In the genomic region with DNA sequence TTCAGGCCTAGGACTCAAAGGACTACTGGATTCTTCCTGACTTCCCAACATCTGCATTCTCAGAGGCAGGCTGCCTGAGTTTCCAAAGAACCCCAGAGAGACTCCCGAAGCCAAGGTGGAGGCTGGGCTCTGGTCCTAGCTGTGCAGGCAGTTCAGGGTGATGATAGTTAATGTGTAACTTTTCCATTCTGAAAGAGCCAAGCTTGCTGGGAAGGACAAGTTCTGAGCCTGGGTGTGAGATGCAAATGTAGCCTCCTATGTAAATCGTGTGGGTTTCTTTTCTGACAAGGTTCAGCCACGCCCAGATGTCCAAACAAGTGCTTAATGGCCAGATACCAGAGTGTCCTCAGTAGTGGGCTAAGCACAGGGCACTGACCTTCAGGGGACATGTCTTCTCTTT, we compare ENCODE assay signal across 11 mouse cellular contexts. TPM values are rescaled to one million over a fixed set of nuclear protein-coding genes. Genes with fewer than 3 reads are reported as not detected.
DNase-seq lines count a peak whose midpoint lies in the region; ATAC-seq and TF ChIP-seq lines count a peak whose summit lies in the region.
"Had no signal": no experiment of that assay in that cellular context is flagged by ENCODE, and none has a peak within 500 bp of the region (broad histone marks: within the 10 kb centered on the region; RNA-seq: fewer than 3 reads in every experiment).

No protein-coding gene starts in this region.

- intact Hi-C loops in heart, postnatal 25 days (cut with DNase I), result no loop called here

- no peaks in the 10 kb centered on the region for H3K27me3 ChIP-seq in heart, embryonic 14.5 days (ENCODE audit: control insufficient read depth, insufficient read depth, low read length)
- no peaks in the 10 kb centered on the region for H3K27me3 ChIP-seq in E14TG2a.4 (ENCODE audit: insufficient read depth, low read length)
- no peaks in the 10 kb centered on the region for H3K27me3 ChIP-seq in intestine, postnatal 0 days (replicated peaks; ENCODE audit: control insufficient read depth, insufficient read depth, low read length)
- H3K27me3 ChIP-seq in liver, embryonic 15.5 days, result peaks cover 5% of the 10 kb centered on the region
- H3K27me3 ChIP-seq in forebrain, embryonic 11.5 days (ENCODE audit: control insufficient read depth, insufficient read depth, low read length), result no peaks in the 10 kb centered on the region

- no peak overlapping the region for H3K4me3 ChIP-seq in heart, embryonic 14.5 days (ENCODE audit: control insufficient read depth in 1 of 2, insufficient read depth in 1 of 2, low read depth in 1 of 2, low read length in 2 of 2)
- peak overlapping the region; percentile 39 for H3K4me3 ChIP-seq in E14TG2a.4 (replicated peaks; ENCODE audit: low read length)
- H3K4me3 ChIP-seq in intestine, postnatal 0 days (ENCODE audit: low read depth, low read length), result no peak overlapping the region
- no peak overlapping the region for H3K4me3 ChIP-seq in liver, embryonic 15.5 days (replicated peaks)
- no peak overlapping the region for H3K4me3 ChIP-seq in forebrain, embryonic 11.5 days (ENCODE audit: low read depth, low read length)

- H3K4me2 ChIP-seq in heart, embryonic 14.5 days (ENCODE audit: low read length), result no peak overlapping the region
- H3K4me2 ChIP-seq in intestine, postnatal 0 days (replicated peaks; ENCODE audit: low read depth), result no peak overlapping the region
- no peak overlapping the region for H3K4me2 ChIP-seq in liver, embryonic 15.5 days
- H3K4me2 ChIP-seq in forebrain, embryonic 11.5 days (ENCODE audit: low read depth, low read length, severe bottlenecking), result no peak overlapping the region

- H3K9ac ChIP-seq in heart, embryonic 14.5 days (ENCODE audit: low read length), result 0 out of 2 replicates have a peak overlapping the region, but pooled peaks have one; percentile 53
- no peak overlapping the region for H3K9ac ChIP-seq in intestine, postnatal 0 days (ENCODE audit: low read depth, low read length)
- H3K9ac ChIP-seq in liver, embryonic 15.5 days, result no peak overlapping the region
- no peak overlapping the region for H3K9ac ChIP-seq in forebrain, embryonic 11.5 days (ENCODE audit: low read length)

- no peaks in the 10 kb centered on the region for H3K36me3 ChIP-seq in heart, embryonic 14.5 days (ENCODE audit: control insufficient read depth, insufficient read depth, low read length)
- H3K36me3 ChIP-seq in E14TG2a.4 (ENCODE audit: insufficient read depth, low read length), result no peaks in the 10 kb centered on the region
- H3K36me3 ChIP-seq in intestine, postnatal 0 days (ENCODE audit: control insufficient read depth, insufficient read depth), result no peaks in the 10 kb centered on the region
- H3K36me3 ChIP-seq in liver, embryonic 15.5 days (replicated peaks), result no peaks in the 10 kb centered on the region
- H3K36me3 ChIP-seq in forebrain, embryonic 11.5 days (ENCODE audit: control insufficient read depth, insufficient read depth, low read length), result no peaks in the 10 kb centered on the region
- H3K36me3 ChIP-seq: G1E had no signal

- no peak for ATAC-seq in heart, embryonic 14.5 days (ENCODE audit: insufficient number of reproducible peaks, insufficient read depth, low FRiP score, low read depth)
- peak; percentile 49 for ATAC-seq in intestine, postnatal 0 days
- peak; percentile 30 for ATAC-seq in liver, embryonic 15.5 days (ENCODE audit: insufficient read depth)
- ATAC-seq in forebrain, embryonic 11.5 days (replicated peaks; ENCODE audit: low FRiP score), result no peak
- no peak for ATAC-seq in erythroid progenitor cell, adult 5-6 weeks (replicated peaks; ENCODE audit: low FRiP score, poor library complexity, severe bottlenecking)
- ATAC-seq: forebrain, embryonic 14.5 days had no signal

- WGBS in heart, embryonic 14.5 days, result 36% methylated on average over 3 of the region's 3 CpGs
- 30% methylated on average over 3 of the region's 3 CpGs for WGBS in intestine, postnatal 0 days
- 49% methylated on average over 3 of the region's 3 CpGs for WGBS in liver, embryonic 15.5 days (ENCODE audit: insufficient replicate concordance)
- WGBS in forebrain, embryonic 11.5 days, result 69% methylated on average over 3 of the region's 3 CpGs

- peaks cover 27 to 38% of the 10 kb centered on the region in 2 experiments for H3K4me1 ChIP-seq in heart, embryonic 14.5 days (ENCODE audit: control insufficient read depth in 2 of 2, insufficient read depth in 2 of 2, low read length in 2 of 2)
- peaks cover 99% of the 10 kb centered on the region for H3K4me1 ChIP-seq in E14TG2a.4 (replicated peaks; ENCODE audit: low read depth, low read length)
- H3K4me1 ChIP-seq in intestine, postnatal 0 days (replicated peaks; ENCODE audit: control insufficient read depth, insufficient read depth, low read length), result peaks cover 13% of the 10 kb centered on the region
- H3K4me1 ChIP-seq in liver, embryonic 15.5 days (replicated peaks), result peaks cover 59% of the 10 kb centered on the region
- peaks cover 16% of the 10 kb centered on the region for H3K4me1 ChIP-seq in forebrain, embryonic 11.5 days (replicated peaks; ENCODE audit: control insufficient read depth, insufficient read depth, low read length)

- H3K9me3 ChIP-seq in heart, embryonic 14.5 days (ENCODE audit: control insufficient read depth, low read length), result no peaks in the 10 kb centered on the region
- H3K9me3 ChIP-seq in E14TG2a.4 (ENCODE audit: low read length), result no peaks in the 10 kb centered on the region
- H3K9me3 ChIP-seq in intestine, postnatal 0 days (ENCODE audit: control insufficient read depth), result no peaks in the 10 kb centered on the region
- no peaks in the 10 kb centered on the region for H3K9me3 ChIP-seq in liver, embryonic 15.5 days (replicated peaks)
- no peaks in the 10 kb centered on the region for H3K9me3 ChIP-seq in forebrain, embryonic 11.5 days (ENCODE audit: control insufficient read depth, low read length)
- H3K9me3 ChIP-seq: G1E had no signal

- TF ChIP-seq CTCF in E14TG2a.4 (conservative IDR thresholded peaks at IDR 0.05; ENCODE audit: low read length), result no peak
- no peak for TF ChIP-seq CTCF in intestine, postnatal 0 days (IDR thresholded peaks at IDR 0.05; ENCODE audit: low read depth)

- peak overlapping the region; percentile 12 to 43; a peak in 3 of 4 replicates for H3K27ac ChIP-seq in heart, embryonic 14.5 days (replicated peaks in 1 of 2; ENCODE audit: control insufficient read depth in 1 of 2, insufficient read depth in 1 of 2, low read depth in 2 of 2, low read length in 2 of 2)
- peak overlapping the region; percentile 68; the same call in 1 of the 2 replicates for H3K27ac ChIP-seq in intestine, postnatal 0 days (ENCODE audit: low read depth, low read length)
- H3K27ac ChIP-seq in liver, embryonic 15.5 days (replicated peaks), result peak overlapping the region; percentile 75
- H3K27ac ChIP-seq in forebrain, embryonic 11.5 days (ENCODE audit: low read depth, low read length), result no peak overlapping the region

- DNase-seq in heart, postnatal 25 days (ENCODE audit: low spot score), result no peak
- no peak for DNase-seq in urinary bladder, adult 18-20 months (ENCODE audit: low spot score in 2 of 2)
- no peak for DNase-seq in forebrain, embryonic 11.5 days (ENCODE audit: low spot score)
- DNase-seq: layer of hippocampus, adult 9-11 months had no signal

RNA-seq across cellular contexts. Expression of a gene that starts 28.5 kb away (rescaled TPM):
- polyA plus RNA-seq in heart, embryonic 14.5 days (2014; fragmentation: Nextera tagmentation; extraction: Ambion mirVana), result 788 and 789 TPM in 2 replicates
- total RNA-seq in heart, postnatal 25 days (2021), result 100 to 1,000 TPM; 231 to 265 TPM
- polyA plus RNA-seq in intestine, postnatal 0 days (2015; fragmentation: Nextera tagmentation; extraction: Ambion mirVana), result 1,008 and 1,098 TPM in 2 replicates
- 634 and 778 TPM in 2 replicates for polyA plus RNA-seq in liver, embryonic 15.5 days (2015; fragmentation: Nextera tagmentation; extraction: Ambion mirVana)
- polyA plus RNA-seq in forebrain, embryonic 11.5 days (2014; fragmentation: Nextera tagmentation; extraction: Ambion mirVana), result 3,230 and 3,412 TPM in 2 replicates
- total RNA-seq in erythroid progenitor cell, adult 5-6 weeks (2015; ENCODE audit: low replicate concordance), result 1,278 and 1,332 TPM in 2 replicates
- total RNA-seq in erythroid progenitor cell, adult 5-6 weeks (2017; ENCODE audit: low replicate concordance), result 1,012 and 1,167 TPM in 2 replicates

Comparison
In these comparisons a context has a peak if more than half of its experiments do, and no peak if none do; other contexts are left out.
1. ATAC-seq: peak in intestine, postnatal 0 days (single experiment) and liver, embryonic 15.5 days (single experiment); none in heart, embryonic 14.5 days (single experiment), forebrain, embryonic 11.5 days (single experiment) and erythroid progenitor cell, adult 5-6 weeks (single experiment).